Mouse (Mus musculus): ENCODE measurements around the gene Ifnab.

Ifnab gene

DNA sequence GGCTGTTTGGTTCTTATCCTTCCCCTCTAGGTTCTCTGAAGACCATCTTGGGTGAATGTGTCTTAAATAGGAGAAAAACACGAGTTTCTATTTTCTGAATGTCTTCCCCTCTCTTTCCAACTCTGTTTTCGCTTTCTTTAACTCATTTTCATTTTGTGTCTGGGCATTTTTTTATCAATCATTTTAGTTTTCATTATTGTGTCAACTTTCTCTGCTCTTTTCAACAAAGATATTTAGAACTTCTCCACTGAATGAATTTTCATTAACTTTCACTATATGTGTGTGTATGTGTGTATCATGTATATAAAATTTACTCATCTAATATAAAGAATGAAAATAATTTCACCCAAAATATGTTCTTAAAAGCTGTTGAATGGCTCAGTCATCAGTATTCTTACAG, at the start of gene Ifnab:
Gene Ifnab (minus strand): TSS at position 101 of the 400 bp plus-strand sequence.
- TF ChIP-seq GATA4 (IDR thresholded peaks at IDR 0.05; ENCODE audit: insufficient replicate concordance, low read length), result no peak

DNA sequence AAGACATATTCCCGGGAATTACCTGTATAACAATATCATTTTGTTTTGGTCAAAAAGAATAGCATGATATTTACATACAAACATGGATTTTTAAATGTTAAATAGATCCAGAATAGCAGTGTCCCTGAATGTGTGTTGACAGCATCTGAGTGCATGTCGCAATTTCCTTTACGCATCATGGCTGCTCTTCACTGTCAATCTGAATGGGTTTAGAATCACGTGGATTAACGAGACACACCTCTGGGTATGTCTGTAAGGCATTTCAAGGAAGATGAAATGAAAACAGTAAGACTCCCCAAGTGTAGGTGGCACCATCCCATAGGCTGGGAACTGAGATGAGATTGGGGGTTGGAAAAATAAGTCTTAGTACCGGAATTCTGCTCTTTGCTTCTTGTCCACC, 47.9 kb upstream of the Ifnab start:
- TF ChIP-seq GATA4 (IDR thresholded peaks at IDR 0.05; ENCODE audit: insufficient replicate concordance, low read length), result no peak

DNA sequence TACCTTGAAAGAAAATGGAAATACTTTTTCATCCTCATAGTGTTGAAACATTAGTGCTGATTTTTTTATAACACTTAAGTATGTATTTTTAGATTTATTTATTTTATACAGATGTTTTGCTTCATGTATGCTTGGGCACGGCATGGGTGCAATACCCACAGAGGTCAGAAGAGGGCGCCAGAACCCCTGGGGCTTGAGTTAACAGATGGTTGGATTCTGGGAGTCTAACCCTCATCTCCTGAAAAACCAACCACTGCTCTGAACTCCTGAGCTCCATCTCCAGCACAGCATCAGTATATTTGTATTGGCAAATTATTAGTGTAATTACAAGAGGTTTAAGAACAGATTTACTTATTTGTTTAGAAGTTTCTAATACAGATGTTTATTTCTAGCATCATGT, 47.3 kb upstream of the Ifnab start:
- TF ChIP-seq GATA4 (IDR thresholded peaks at IDR 0.05; ENCODE audit: insufficient replicate concordance, low read length), result no peak

DNA sequence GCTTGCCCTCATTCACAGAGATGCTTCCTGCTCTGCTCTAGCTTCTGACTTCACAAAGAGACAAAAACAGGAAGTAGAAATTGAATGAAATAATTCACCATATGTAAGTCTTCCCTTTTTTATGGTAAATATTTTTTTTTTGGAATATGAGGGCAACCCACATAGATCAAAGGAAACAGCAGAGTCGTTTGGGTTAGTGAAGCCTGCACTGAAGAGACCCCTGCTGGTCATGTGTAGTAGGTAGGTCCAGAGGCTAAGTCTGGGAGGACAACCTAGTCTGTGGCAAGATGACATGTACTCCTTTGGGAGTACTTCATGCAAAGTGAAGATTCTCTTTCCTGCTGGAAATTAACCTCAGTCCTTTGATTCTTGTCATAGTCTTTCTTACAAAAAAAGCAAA, 36.2 kb upstream of the Ifnab start:
- TF ChIP-seq GATA4 (IDR thresholded peaks at IDR 0.05; ENCODE audit: insufficient replicate concordance, low read length), result no peak

DNA sequence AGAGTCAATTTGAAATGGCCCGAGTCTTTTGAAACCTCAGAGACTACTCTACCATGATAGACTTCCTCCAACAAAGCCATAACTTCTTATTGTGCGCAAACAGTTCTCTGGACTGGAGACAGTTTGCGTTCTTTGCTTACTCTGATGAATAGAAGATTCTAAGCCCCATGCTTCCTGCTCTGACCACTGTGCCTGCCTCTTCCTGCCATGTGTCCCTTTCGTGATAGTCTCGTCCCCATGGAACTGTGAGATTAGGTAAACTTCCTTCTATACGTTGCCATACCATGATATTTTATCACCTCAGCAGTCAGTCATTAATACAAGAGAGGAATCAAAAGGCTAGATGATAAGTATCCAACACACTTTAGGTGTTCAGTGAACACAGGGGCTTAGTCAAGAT, 35.6 kb upstream of the Ifnab start:
- TF ChIP-seq GATA4 (IDR thresholded peaks at IDR 0.05; ENCODE audit: insufficient replicate concordance, low read length), result no peak

DNA sequence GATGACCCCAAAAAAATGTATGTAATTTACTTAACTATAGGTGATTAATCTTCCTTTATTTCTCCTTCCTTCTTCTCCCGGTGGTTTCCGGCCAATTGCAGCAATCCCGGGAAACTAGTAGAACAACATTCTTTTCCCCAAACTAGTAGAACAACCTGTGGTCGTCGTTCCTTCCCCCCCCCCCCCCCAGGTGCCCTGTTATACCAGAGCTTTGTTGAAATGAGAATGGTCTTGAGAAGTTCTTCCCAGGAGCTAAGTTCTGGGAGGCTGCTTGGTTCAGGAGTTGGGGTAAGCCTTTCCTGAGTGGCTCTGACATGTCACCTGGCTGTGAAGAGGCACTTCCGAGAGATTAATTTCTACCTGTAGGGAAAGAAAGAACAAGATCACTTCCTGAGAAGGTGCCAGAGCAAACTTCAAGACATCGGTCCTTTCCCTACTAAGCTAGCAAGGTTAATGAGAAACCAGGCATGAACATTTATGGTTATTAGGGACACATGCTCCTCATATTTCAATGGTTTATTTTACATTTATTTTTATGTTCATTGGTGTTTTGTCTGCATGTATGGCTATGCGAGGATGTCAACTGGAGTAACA, 32.4 kb upstream of the Ifnab start:
- no peak for TF ChIP-seq GATA4 (IDR thresholded peaks at IDR 0.05; ENCODE audit: insufficient replicate concordance, low read length)

DNA sequence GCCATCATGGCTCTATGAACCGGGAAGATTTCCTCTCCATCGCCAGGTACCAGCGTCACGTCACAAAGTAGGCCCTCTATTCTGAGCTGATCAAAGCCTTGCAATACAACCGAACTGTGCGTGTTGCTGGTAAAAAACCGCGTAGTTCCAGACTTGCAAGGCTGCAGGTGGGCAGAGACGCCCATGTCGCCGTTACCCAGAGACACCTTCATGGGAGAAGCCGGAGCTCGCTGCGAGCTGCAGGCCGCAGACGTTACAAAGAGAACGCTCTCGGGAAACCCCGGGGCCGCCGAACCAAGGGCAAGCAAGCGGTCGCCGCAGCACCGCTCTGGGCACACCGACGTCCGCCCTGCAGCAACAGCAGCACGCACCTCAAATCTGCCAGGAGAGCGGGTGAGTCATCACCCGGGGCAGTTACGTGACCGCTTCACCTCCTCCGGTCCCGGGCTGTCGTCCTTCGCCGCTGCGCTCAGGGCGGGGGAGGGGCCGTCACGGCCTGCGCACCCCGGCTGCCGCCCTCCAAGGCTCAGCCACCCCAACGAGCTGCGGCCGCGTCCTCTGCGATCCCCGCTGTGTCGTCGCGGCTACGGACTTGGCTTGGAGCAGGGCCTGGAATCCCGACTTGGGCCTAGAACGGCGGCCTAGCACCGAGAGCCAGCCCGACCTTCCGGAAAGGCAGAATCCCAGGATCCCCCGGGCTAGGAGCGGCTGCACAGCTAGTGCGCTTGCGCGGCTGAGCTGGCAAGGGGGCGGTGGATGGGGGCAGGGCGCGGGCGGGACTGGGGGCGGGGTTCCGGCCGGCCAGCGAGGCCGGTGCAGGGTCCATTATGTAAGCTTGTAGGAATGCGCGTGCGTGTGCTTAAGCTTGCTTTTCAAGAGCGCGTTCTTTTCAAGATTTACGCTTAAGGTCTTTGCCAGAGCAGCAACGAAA, 30.9 kb upstream of the Ifnab start, which contains the start of the genes Gm26566 and Klhl9:
Gene Gm26566 (plus strand): TSS at position 15 of the 931 bp plus-strand sequence.
Gene Klhl9 (minus strand): TSS at position 675 of the 931 bp plus-strand sequence.
- peak; percentile 46; the same call in 1 of the 2 replicates for TF ChIP-seq GATA4 (IDR thresholded peaks at IDR 0.05; ENCODE audit: insufficient replicate concordance, low read length)

DNA sequence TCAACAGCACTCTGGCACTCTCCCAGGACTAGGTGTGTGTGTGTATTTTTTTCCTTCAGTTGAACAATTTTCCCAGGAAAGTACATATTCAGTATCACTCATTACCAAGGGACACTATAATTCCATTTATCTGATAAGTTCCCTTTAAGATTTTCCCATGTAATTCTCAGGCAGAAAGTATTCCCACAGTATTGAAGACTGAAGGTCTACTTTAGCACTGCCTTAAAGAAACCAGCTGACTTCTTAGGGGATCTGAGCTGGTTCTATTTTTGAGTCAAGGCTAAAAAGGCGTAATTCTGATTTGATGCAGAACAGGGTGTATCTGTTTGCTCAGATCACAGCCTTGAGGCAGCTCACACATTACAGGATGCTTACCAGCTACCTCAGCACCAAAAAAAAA, 27.6 kb upstream of the Ifnab start:
- no peak for TF ChIP-seq GATA4 (IDR thresholded peaks at IDR 0.05; ENCODE audit: insufficient replicate concordance, low read length)

DNA sequence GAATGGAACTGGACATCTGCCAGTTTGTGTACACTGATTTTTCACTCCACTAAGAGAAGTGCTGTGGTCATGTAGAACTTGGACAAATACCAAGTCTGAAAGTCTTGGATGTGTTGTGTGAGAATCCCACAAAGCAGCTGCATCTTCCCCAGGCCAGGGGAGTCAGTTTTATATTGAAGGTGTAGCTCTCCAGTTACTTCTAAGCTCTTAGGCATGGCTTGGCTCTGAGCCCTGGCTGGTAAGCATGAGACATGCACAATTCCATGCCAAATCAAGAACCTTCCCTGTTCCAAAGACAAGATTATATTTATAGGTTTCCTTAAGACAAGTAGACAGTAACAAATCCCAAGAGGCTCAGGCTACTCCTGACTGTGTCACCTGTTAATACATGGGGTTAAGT, 23.9 kb upstream of the Ifnab start:
- no peak for TF ChIP-seq GATA4 (IDR thresholded peaks at IDR 0.05; ENCODE audit: insufficient replicate concordance, low read length)

DNA sequence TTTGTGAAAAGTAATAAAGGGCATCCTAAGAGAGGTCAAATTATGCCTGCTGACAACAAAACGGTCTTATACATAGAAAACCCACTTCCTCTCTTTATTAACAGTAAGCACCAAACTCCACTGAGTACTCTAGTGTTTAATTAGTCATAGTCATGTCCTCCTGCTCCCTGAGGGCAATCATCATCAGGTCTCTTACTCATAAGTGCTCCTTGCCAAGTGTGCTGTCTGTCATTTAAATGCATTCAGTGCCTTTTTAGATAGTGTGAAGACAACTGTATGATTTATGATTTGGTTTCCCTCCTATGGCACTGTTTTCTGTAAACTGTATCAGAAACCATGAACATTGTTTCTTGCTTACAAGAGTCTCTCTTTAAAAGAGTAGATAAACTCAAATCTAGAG, 23.1 kb upstream of the Ifnab start:
- TF ChIP-seq GATA4 (IDR thresholded peaks at IDR 0.05; ENCODE audit: insufficient replicate concordance, low read length), result no peak

DNA sequence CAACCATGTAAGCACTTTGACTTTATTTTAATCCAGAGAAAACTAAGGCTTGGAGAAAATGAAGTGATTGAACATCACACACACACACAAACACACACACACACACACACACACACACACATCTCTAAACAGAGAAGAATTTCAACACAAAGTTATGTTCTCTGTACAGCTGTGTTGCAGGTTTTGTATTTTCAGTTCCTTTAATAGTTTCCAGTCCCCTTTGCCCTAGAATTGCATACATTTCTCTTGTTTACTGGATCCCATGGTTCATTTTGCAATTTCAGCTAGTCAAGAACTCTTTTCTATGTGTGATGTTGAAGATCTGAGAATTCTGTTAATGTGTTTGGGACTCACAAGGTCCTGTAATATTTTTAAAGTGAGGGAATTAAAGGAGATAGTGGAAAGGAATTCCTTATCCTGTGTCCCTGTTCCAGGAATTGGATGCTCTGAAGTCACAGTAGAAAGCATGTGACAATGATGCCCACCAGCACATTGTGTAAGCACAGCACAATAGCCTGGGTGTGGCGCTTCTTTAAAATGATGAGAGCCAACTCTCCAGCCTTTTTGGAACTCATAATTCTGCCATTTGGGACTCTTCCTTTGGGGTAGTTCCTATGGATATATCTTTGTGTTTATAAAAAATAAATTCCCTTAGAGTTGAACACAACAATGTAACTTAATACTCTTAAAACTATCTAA, 16.1 kb upstream of the Ifnab start:
- no peak for TF ChIP-seq GATA4 (IDR thresholded peaks at IDR 0.05; ENCODE audit: insufficient replicate concordance, low read length)

DNA sequence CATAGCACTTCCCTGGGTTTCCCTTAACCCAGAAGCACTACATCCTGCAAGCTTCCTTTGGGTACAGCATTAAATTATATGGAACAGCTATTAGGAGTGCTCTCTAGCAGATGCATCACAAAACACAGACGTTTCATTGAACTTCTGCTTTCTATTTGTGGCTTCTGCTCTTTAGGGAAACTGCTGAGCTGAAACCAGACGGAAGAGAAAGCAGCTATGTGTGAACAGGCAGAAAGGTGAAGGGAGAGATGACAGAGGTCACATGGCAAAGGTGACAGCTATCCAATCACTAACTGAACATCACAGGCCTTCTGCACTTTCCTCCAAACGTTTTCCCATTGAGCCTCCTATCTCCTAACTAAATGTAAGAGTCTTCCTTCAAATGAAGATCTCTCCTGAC, 14.8 kb upstream of the Ifnab start:
- TF ChIP-seq GATA4 (IDR thresholded peaks at IDR 0.05; ENCODE audit: insufficient replicate concordance, low read length), result no peak

DNA sequence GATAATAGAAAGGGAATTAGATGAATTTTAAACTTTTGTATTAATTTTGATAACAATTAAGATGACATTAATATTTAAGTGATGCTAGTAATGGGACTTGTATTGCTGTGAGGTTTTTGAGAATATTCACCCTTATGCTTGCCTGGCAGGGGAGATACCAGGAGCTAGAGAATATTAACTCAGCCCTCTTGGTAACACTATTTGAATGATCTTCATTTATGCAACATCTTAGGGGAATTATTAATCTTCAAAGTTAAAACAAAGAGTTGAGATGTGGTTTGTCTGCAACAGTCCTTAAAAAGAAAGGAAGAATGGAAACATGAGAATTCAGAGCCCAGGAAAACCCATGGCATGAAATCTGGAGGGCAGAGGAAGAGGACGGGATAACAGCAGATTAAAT, 8.1 kb upstream of the Ifnab start:
- no peak for TF ChIP-seq GATA4 (IDR thresholded peaks at IDR 0.05; ENCODE audit: insufficient replicate concordance, low read length)

DNA sequence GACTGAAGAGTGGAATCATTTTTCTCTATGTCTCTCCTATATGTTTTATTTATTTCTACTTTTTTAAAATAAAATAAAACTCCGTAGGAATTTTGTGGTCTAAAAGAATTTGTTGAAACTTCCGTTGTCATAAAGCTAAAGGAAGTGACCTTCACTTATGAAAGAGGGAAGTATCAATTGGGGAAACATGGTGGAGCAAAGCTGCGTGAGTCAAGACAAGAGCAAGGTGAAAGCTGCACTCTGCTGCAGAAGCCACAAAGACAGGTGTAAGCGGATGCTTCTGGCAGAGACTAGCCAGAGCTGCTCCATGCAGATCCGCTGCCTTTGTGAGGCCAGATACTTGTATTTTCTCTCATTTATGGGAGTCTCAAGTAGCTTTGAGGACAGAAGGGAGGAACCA, 7.6 kb upstream of the Ifnab start:
- no peak for TF ChIP-seq GATA4 (IDR thresholded peaks at IDR 0.05; ENCODE audit: insufficient replicate concordance, low read length)

DNA sequence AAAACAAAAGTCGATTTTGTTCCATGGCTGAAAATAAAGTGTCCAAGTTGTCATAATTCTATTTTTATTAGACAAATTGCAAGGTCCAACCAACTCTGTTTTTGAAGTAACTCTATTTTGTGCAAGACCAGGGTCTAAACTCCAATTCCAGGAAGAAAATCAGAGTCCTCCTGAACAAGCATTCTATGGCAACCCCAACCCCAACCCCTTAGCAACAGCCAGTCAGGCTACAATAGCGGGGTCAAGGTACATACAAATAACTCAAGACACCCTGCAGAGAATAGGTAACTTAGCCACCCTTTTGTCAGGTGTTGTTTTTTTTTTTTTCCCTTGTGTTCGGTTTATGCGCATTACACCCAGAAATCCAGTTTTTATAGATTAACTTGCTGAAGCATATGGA, 6.6 kb upstream of the Ifnab start:
- TF ChIP-seq GATA4 (IDR thresholded peaks at IDR 0.05; ENCODE audit: insufficient replicate concordance, low read length), result no peak

DNA sequence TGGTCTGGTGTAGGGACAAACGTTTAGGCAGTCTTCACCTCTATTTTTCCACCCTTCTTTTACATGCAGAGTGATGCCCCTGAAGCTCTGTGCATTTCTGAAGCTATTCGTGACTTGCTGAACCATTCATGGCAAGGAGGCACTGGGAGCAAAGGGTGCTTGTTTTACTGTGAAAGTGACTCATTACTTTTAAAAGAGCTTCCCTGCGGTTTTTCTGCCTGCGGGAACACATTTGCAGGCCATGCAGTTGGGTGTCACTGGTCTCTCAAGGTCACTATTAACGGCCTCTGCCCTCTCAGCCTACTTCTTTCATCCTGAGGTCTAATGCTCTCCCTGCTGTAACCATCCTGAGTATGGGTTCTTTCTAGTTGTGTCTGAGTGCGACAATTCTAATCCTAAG, 5.9 kb upstream of the Ifnab start:
- TF ChIP-seq GATA4 (IDR thresholded peaks at IDR 0.05; ENCODE audit: insufficient replicate concordance, low read length), result no peak
